Mouse (Mus musculus): ENCODE measurements around the gene Gm11397. TPM values are rescaled to one million over a fixed set of nuclear protein-coding genes. Genes with fewer than 3 reads are reported as not detected.
"Not testable (repeated sequence)": the region's sequence is repeated elsewhere in the genome, so short reads cannot be mapped to it uniquely, and the experiment has no call there.

Gene Gm11397
- polyA plus RNA-seq (2012; ENCODE audit: insufficient read depth, insufficient read length, missing spikeins) = not detected in 2 replicates

DNA sequence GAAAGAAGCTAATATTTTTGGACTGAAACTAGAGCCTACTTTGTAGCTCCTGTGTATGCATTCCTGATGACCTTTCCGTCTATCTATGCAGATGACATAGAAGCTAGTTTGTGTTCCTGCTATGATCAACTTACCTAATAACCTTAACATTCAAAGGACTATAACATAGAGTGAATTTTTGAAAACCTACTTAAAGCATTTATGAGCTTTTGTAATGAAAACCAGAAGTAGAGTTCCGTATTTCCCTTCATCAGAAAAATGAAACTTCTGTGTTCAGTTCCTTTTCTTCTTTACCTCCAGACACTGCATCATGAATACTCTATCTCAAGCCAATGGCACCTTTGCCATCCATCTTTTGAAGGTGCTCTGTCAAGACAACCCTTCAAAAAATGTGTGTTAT lies at the start of gene Gm11397:
Gene Gm11397, plus strand, starts transcription at position 301 of the 400 bp plus-strand sequence.
- H3K4me3 ChIP-seq (ENCODE audit: insufficient read depth, low read depth, low read length); H3K27ac ChIP-seq (replicated peaks; ENCODE audit: low read depth, low read length); H3K4me1 ChIP-seq (ENCODE audit: control insufficient read depth, insufficient read depth, insufficient read length, low read length): not testable (repeated sequence)

DNA sequence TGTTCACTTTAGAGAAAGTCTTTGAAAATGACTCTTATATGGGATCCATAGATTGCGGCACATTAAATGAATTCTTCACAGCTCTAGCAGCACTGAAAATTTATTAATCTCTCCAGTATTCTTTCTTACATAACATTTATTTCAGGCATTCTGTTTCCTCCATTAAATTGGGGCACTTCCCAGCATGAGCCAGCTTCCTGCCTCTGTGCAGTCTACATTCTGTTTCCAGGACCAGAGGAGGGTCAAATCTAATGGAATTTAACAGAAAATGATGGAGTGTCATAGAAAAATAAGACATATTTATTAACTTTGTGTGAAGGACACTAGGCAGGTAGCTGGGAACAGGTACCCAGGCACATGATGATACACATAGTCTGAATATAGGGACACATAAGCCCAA lies 38.9 kb upstream of the Gm11397 start:
- H3K27ac ChIP-seq (replicated peaks; ENCODE audit: low read depth, low read length); H3K4me3 ChIP-seq (ENCODE audit: insufficient read depth, low read depth, low read length); H3K4me1 ChIP-seq (ENCODE audit: control insufficient read depth, insufficient read depth, insufficient read length, low read length): not testable (repeated sequence)

DNA sequence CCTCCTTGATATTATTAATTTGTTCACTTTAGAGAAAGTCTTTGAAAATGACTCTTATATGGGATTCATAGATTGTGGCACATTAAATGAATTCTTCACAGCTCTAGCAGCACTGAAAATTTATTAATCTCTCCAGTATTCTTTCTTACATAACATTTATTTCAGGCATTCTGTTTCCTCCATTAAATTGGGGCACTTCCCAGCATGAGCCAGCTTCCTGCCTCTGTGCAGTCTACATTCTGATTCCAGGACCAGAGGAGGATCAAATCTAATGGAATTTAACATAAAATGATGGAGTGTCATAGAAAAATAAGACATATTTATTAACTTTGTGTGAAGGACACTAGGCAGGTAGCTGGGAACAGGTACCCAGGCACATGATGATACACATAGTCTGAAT lies 37.2 kb downstream of the Gm11397 start:
- H3K27ac ChIP-seq (replicated peaks; ENCODE audit: low read depth, low read length); H3K4me3 ChIP-seq (ENCODE audit: insufficient read depth, low read depth, low read length); H3K4me1 ChIP-seq (ENCODE audit: control insufficient read depth, insufficient read depth, insufficient read length, low read length): not testable (repeated sequence)

Other genes starting within 250 kb of the Gm11397 start
- gene Serpinb9c, start 236.0 kb upstream of the Gm11397 start, polyA plus RNA-seq (2012; ENCODE audit: insufficient read depth, insufficient read length, missing spikeins) = not detected in 2 replicates
- not detected in 2 replicates for gene Serpinb9d, start 202.8 kb upstream of the Gm11397 start, polyA plus RNA-seq (2012; ENCODE audit: insufficient read depth, insufficient read length, missing spikeins)
- not detected in 2 replicates for gene Serpinb9e, start 146.1 kb upstream of the Gm11397 start, polyA plus RNA-seq (2012; ENCODE audit: insufficient read depth, insufficient read length, missing spikeins)
- gene Serpinb9f, start 71.7 kb upstream of the Gm11397 start, polyA plus RNA-seq (2012; ENCODE audit: insufficient read depth, insufficient read length, missing spikeins) = not detected in 2 replicates
- gene Serpinb9g, start 89.0 kb downstream of the Gm11397 start, polyA plus RNA-seq (2012; ENCODE audit: insufficient read depth, insufficient read length, missing spikeins) = not detected in 2 replicates